Mouse (Mus musculus) hindbrain, embryonic 10.5 days (tissue): Measurements from ENCODE around the gene Tmem120a. TPM values are rescaled to one million over a fixed set of nuclear protein-coding genes. Genes with fewer than 3 reads are reported as not detected.

ENCODE experiments used
- DNase-seq: peaks from one replicate; pipeline ENCODE4 v3.0.0-alpha.2; 2017; ENCODE audit warnings: low spot score
- H3K27ac ChIP-seq: fragments of 300-500 bp; sonication (generic); 2 replicates; pipeline ENCODE4 v1.5.1; 2016; ENCODE audit warnings: mild to moderate bottlenecking, moderate library complexity
- H3K27me3 ChIP-seq: fragments of 300-500 bp; sonication (generic); 2 replicates; pipeline ENCODE4 v1.6.1; 2016; ENCODE audit warnings: mild to moderate bottlenecking; ENCODE audit not compliant: poor library complexity, insufficient read depth, severe bottlenecking
- H3K36me3 ChIP-seq: fragments of 300-500 bp; sonication (generic); 2 replicates; pipeline ENCODE4 v1.6.1; 2016; ENCODE audit warnings: mild to moderate bottlenecking, moderate library complexity
- H3K4me1 ChIP-seq: fragments of 300-500 bp; sonication (generic); replicated peaks from 2 replicates; pipeline ENCODE4 v1.6.1; 2016; ENCODE audit warnings: mild to moderate bottlenecking
- H3K4me3 ChIP-seq: fragments of 300-500 bp; sonication (generic); 2 replicates; pipeline ENCODE4 v1.5.1; 2016; ENCODE audit warnings: mild to moderate bottlenecking, moderate library complexity
- H3K9me3 ChIP-seq: fragments of 300-500 bp; sonication (generic); 2 replicates; pipeline ENCODE4 v1.6.1; 2016; ENCODE audit warnings: mild to moderate bottlenecking, moderate library complexity
- WGBS: fragments of 180-500 bp; shearing (Covaris S2); methylation state at CpG from one replicate; pipeline ENCODE4 v1.1.7; 2016; 5-methylcytosine and 5-hydroxymethylcytosine counted together
- polyA plus RNA-seq: library from polyadenylated mRNA; unstranded; fragments of >200 nt; fragmentation: Nextera tagmentation; extraction: Ambion mirVana; gene quantifications from 2 replicates; pipeline ENCODE4 v1.2.1, GENCODE M21; 2016

Gene Tmem120a
- 67.0 and 74.3 TPM in 2 replicates for polyA plus RNA-seq

DNA sequence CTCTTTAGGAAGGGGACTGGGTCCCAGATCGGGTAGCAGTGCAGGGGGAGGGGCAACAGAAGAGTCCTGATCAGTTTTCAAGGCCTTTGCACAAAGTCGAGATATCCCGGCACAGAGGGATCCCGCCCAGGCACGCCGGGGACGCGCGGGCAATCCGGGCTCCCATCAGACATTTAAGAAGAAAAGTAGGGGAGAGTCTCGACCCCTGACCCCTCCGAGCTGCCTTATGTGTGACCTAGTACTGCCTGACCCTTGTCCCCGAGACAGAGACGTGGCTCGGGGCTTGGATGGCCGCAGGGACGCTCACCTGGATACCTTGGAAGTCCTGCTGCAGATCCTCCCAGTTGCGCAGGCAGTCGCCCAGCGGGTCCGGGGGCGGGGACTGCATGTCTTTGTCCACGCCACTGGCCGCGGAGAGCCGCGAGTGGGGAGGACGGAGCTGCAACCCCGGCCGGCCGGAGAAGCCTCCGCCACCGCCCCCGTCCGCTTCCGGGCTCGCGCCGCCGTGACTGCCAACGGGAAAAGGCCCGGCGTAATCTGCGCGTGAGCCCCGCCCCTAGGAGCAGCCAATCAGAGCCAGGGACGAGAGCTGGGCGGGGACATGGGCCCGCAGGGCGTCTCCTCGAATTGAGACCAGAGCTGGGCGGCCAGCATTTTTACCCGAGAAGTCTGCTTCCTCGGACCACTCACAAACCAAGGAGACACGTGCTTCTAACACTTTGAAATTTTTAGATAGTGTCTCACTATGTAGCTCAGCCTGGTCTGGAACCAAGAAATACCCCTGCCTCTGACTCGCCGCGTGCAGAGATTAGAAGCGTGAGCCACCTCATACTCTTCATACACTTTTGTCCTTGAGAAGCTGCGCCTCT lies at the start of gene Tmem120a:
TSS of gene Tmem120a (minus strand) at position 708 of the 869 bp plus-strand sequence.
- H3K9me3 ChIP-seq, result peaks cover 18% of the 10 kb centered on the region
- DNase-seq, result peak; percentile 94
- H3K4me1 ChIP-seq, result peaks cover 33% of the 10 kb centered on the region
- peak within 1 kb of the TSS; percentile 88 for H3K27ac ChIP-seq
- peak within 1 kb of the TSS; percentile 86 for H3K4me3 ChIP-seq
- H3K36me3 ChIP-seq, result peaks cover 27% of the 10 kb centered on the region
- WGBS, result under 1% methylated on average over 60 of the region's 60 CpGs
- peaks cover 14% of the 10 kb centered on the region for H3K27me3 ChIP-seq

DNA sequence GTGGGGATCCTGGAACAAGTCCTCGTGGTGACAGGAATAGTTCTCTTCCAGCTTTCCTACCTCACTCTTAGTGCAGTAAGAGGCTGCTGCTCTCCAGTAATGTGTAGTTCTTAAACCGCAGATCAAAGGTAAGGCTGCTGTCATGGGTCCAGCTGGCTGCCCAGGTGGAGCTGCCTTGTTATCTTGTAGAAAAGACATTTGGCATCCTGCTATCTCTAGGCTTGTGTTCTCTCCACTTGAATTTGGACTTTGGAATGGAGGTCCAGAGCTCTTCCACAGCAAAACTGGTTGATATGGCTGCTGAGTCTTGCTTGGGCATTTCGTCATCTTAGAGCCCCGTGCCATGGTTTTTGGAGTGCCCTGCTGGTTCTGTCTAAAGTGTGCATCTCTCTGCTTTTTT lies 38.7 kb upstream of the Tmem120a start:
- 95% methylated on average over 4 of the region's 4 CpGs for WGBS
- H3K27me3 ChIP-seq, result no peaks in the 10 kb centered on the region
- H3K27ac ChIP-seq, result no peak overlapping the region
- no peak for DNase-seq
- H3K9me3 ChIP-seq, result no peaks in the 10 kb centered on the region
- peaks cover 79% of the 10 kb centered on the region for H3K36me3 ChIP-seq
- H3K4me1 ChIP-seq, result peaks cover 23% of the 10 kb centered on the region
- H3K4me3 ChIP-seq, result no peak overlapping the region

DNA sequence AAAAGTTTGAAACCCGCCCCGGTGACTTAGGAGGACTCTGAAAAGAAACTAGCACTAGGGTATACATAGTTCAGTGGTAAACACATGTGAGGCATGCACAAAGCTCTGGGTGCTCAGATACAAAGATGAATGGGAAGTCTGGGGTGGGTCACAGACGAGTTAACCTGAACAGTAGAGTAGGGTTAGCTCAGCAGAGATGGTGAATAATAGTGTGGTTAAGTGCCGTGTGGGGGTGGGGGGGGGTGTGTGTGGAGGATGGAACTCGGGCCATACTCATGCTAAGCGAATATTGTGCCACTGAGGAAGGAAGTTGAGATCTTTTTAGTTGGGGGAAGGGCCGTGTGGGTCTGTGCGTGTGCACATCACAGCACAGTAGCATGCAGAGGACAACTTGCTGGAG lies 36.1 kb upstream of the Tmem120a start:
- H3K4me1 ChIP-seq, result peaks cover 35% of the 10 kb centered on the region

DNA sequence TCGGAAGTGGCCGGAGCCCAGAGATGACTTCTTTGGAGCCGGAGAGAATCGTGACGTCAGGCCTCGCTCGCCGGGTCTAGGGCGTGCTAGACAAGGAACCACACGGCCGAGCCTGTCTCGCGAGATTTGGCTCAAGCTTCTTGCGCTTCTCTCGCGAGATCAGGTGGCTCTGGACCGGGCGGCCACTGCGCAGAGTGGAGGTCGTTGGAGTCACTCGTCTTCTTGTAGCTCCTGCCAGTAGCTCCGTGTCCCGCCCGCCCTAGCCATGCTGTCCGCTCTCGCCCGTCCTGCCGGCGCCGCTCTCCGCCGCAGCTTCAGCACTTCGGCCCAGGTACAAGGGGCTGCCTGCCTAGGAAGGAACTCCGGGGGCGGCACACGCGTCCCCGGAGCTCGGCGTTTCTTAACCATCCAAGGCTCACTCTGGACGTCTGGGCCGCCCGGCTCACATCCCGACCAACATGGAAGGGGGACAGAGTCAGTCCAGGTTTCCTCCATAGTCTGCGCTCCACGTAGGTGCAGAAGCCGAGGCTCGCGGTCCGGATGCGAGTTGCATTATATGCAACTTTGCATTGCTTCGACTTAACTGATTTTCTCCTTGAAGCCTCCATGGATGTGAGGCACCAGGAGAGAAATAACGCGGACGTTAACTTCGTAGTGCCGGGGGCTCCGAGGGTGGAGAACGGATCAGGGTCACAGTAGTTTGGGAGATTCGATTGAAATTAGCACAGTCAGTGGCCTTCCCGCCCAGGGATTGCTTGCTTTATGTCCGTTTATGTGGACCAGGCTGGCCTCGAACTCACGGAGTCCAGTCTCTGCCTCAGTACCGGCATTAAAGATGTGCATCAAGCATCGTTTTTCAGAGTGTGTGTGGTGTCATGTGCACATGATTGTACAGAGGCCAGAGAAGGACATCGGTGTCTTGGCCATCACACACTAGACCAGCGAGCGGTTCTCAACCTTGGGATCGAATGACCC lies 34.5 kb upstream of the Tmem120a start, which contains the start of gene Mdh2:
TSS of gene Mdh2 (plus strand) at position 10 of the 975 bp plus-strand sequence.
- Histone ChIP-seq H3K4me1 (peaks cover 35% of the 10 kb centered on the region), H3K9me3 (no peaks in the 10 kb centered on the region), H3K27me3 (no peaks in the 10 kb centered on the region), H3K36me3 (peaks cover 38% of the 10 kb centered on the region), H3K4me3 (peak within 1 kb of the TSS; percentile 86), H3K27ac (peak within 1 kb of the TSS; percentile 95)
- 2% methylated on average over 70 of the region's 70 CpGs for WGBS
- DNase-seq, result peak; percentile 100

More for the DNA sequence above, 36.1 kb upstream of the Tmem120a start:
- H3K27me3 ChIP-seq, result no peaks in the 10 kb centered on the region
- peak overlapping the region; percentile 86; the same call in 1 of the 2 replicates for H3K4me3 ChIP-seq
- no peak overlapping the region for H3K27ac ChIP-seq
- H3K9me3 ChIP-seq, result no peaks in the 10 kb centered on the region
- 84% methylated on average over 8 of the region's 8 CpGs for WGBS
- H3K36me3 ChIP-seq, result peaks cover 53% of the 10 kb centered on the region
- DNase-seq, result no peak

DNA sequence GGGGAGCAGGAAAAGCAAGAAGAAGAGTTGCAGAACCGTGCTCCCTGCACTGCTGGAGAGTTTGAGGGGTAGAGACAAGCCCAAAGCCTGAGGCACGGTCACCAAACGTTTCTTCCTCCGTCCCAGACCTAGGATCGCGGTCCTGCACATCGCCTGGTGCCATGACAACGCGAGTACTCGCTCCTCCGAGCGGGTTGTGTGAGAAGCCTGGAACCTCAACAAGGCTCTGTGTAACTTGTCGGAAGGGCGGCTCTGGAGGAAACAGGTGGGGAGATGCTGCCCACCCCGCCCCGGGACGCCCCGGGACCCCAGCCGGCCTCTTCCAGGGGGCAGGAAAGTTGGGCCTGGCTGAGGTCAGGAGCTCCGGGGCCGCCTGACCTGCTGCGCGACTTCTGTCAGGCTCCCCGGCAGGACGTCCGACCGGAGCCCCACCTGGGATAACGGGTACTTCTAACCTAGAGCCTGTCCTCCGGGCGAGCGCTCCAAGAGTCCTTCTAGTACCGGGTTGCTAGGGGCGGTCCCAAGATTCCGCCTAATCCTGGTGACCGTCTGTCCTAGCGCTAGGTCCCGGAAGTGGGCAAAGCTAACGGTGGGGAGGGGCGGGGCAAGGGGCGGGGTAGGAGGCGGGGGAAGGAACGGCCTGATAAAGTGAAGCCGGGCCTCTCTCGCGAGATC lies 33.7 kb upstream of the Tmem120a start, which contains the start of gene Styxl1:
TSS of gene Styxl1 (minus strand) at position 590 of the 675 bp plus-strand sequence.
- Histone ChIP-seq H3K27ac (peak within 1 kb of the TSS; percentile 95), H3K36me3 (peaks cover 29% of the 10 kb centered on the region), H3K9me3 (no peaks in the 10 kb centered on the region), H3K27me3 (no peaks in the 10 kb centered on the region), H3K4me1 (peaks cover 35% of the 10 kb centered on the region), H3K4me3 (peak within 1 kb of the TSS; percentile 86)
- WGBS, result under 1% methylated on average over 45 of the region's 45 CpGs
- DNase-seq, result no peak

DNA sequence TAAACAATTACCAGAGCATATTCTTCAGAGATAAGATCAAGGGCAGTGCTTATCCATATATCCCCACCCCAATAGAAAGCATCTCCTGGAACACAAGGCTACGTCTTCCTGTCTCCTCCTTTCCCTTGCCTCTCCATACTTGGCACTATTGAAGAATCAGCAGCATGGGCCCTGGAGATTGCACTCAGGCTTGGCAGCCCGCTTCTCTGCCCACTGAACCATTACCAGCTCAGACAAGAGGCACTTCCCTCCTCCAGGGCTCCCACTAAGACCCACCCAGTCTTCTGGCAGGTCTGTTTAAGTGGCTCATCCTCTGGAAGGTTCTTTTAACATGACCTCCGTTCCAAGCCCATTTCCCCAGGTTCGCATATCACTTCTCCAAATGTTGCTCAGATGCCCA lies 32.3 kb upstream of the Tmem120a start:
- H3K4me1 ChIP-seq, result peaks cover 35% of the 10 kb centered on the region
- H3K27me3 ChIP-seq, result no peaks in the 10 kb centered on the region
- H3K27ac ChIP-seq, result no peak overlapping the region
- DNase-seq, result no peak
- H3K36me3 ChIP-seq, result peaks cover 16% of the 10 kb centered on the region
- 82% methylated on average over 4 of the region's 4 CpGs for WGBS
- no peaks in the 10 kb centered on the region for H3K9me3 ChIP-seq
- H3K4me3 ChIP-seq, result no peak overlapping the region

DNA sequence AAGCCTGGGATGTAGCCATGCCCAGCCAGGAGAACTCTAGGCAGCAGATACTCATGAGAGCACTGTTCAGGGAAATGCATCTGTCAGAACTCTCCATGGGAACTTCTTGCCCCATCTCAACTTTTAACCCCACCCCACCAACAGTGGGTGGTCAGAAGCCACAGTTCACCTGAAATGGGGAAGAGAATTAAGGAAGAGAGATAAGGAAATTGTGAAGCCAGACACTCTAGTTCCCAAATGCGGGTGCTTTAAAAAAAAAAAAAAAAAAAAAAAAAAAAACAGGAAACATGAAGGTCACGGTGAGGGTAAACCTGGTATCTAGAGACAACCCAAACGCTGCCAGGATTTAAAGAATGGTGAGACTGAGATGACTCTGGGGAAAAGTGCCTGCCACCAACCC lies 28.3 kb upstream of the Tmem120a start:
- 69% methylated on average over 3 of the region's 3 CpGs for whole genome bisulfite sequencing
- H3K4me1 ChIP-seq, result peaks cover 8% of the 10 kb centered on the region

DNA sequence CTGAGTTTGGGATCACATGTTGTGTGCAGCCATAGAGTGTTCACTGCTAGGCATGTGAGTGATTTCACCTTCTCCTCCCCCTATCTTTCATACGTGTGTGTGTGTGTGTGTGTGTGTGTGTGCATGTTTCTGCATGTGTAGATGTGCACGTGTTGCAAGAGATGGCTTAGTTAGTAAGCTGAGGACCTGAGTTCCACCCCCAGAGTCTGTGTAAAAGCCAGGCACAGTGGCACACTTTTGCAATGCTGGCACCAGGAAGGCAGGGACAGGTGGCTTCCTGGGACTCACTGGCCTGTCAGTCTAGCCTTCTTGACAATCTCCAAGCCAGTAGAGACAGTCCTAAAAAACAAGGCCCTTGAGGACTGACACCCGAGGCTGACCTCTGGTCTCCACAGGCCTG lies 20.7 kb upstream of the Tmem120a start:
- 67% methylated on average over 3 of the region's 3 CpGs for WGBS
- DNase-seq, result no peak
- Histone ChIP-seq H3K4me1 (no peaks in the 10 kb centered on the region), H3K27me3 (0 out of 2 replicates have a peak, but pooled peaks cover 5% of the 10 kb centered on the region), H3K9me3 (no peaks in the 10 kb centered on the region), H3K36me3 (no peaks in the 10 kb centered on the region), H3K4me3 (no peak overlapping the region), H3K27ac (no peak overlapping the region)

More for the DNA sequence above, 28.3 kb upstream of the Tmem120a start:
- no peak overlapping the region for H3K4me3 ChIP-seq
- H3K9me3 ChIP-seq, result no peaks in the 10 kb centered on the region
- no peak for DNase-seq
- H3K36me3 ChIP-seq, result no peaks in the 10 kb centered on the region
- H3K27me3 ChIP-seq, result no peaks in the 10 kb centered on the region
- H3K27ac ChIP-seq, result no peak overlapping the region

DNA sequence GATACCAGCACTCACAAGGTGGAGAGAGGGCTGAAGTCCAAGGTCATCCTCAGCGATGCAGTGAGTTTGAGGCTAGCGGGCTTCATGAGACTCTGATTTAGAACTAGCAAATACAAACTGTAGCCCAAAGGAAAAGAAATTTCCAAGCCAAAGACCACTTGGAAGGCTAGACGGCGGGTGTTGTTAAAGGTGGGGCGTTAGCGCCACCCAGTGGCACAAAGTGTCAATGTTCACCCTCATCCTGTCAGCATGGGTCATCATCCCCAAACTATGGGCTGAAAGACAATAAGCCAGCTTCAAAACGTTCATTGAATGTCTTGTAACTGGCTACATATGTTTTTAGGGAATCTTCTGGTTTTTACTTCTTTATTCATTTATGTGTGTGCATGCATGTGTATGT lies 19.3 kb upstream of the Tmem120a start:
- Histone ChIP-seq H3K4me1 (no peaks in the 10 kb centered on the region), H3K36me3 (no peaks in the 10 kb centered on the region), H3K27ac (no peak overlapping the region), H3K9me3 (no peaks in the 10 kb centered on the region), H3K27me3 (0 out of 2 replicates have a peak, but pooled peaks cover 5% of the 10 kb centered on the region), H3K4me3 (no peak overlapping the region)
- DNase-seq, result peak; percentile 78
- 3% methylated on average over 7 of the region's 7 CpGs for WGBS

DNA sequence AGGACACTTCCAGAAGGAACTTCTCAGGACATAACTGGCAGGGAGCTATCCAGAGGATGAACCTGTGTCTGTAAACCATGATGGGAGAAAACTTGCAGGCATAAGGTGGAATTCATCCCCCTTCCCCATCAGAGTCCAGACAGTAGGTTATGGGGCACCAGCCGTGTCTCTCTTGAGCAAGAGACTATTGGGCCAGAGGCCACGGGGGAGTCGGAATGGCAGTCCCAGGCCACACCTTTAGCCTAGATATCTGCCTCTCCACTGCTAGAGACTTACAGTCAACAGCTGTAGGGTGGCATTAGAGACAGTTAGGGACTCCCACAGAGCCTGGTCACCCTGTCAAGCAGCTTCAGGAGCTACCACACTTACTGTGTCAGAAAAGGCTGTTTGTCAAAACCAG lies 17.6 kb upstream of the Tmem120a start:
- Histone ChIP-seq H3K9me3 (no peaks in the 10 kb centered on the region), H3K4me3 (no peak overlapping the region), H3K36me3 (no peaks in the 10 kb centered on the region), H3K27ac (no peak overlapping the region), H3K4me1 (no peaks in the 10 kb centered on the region), H3K27me3 (0 out of 2 replicates have a peak, but pooled peaks cover 5% of the 10 kb centered on the region)
- DNase-seq, result no peak
- 91% methylated on average over 3 of the region's 3 CpGs for WGBS

DNA sequence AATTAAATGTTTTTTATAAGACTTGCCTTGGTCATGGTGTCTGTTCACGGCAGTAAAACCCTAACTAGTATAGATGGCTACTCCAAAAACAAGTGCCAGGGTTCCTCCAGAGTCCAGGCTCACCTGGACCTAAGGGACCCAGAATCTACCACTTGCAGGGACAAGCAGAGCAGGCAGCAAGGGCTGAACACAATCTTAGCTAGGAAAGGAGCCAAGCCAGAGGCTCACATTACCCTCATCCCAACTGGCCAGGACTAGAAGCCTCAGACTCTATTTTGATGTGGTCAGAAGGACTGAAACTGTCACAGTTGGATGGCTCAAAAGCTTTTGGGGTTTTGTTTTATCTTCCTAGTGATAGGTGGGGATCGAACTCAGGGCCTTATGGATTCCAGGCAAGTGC lies 7.3 kb upstream of the Tmem120a start:
- 83% methylated on average over 2 of the region's 2 CpGs for WGBS
- Histone ChIP-seq H3K27ac (no peak overlapping the region), H3K9me3 (peaks cover 17% of the 10 kb centered on the region), H3K4me3 (no peak overlapping the region), H3K4me1 (no peaks in the 10 kb centered on the region), H3K27me3 (no peaks in the 10 kb centered on the region), H3K36me3 (no peaks in the 10 kb centered on the region)
- DNase-seq, result no peak

DNA sequence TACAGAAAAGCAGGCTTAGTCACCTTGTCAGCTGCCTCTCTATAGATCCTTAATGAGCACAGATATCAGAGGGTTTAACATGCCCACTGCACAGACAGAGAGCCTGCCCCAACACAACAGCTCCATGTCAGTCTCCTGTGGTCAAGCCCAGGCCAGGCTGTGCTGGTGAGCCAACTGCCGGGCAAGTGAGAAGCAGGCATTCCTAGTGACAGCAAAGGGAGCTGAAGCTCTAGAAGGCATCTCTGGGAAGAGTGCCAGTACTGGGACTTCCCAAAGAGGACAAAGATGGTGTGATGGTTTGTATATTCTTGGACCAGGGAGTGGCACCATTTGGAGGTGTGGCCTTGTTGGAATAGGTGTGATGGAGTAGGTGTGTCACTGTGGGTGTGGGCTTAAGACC lies 6.8 kb upstream of the Tmem120a start:
- peaks cover 20% of the 10 kb centered on the region for H3K9me3 ChIP-seq
- H3K4me1 ChIP-seq, result no peaks in the 10 kb centered on the region
- no peak overlapping the region for H3K27ac ChIP-seq
- no peaks in the 10 kb centered on the region for H3K36me3 ChIP-seq
- WGBS, result 81% methylated on average over 1 of the region's 1 CpGs
- no peak for DNase-seq
- peaks cover 1% of the 10 kb centered on the region; the same call in 1 of the 2 replicates for H3K27me3 ChIP-seq
- H3K4me3 ChIP-seq, result no peak overlapping the region
